Mouse (Mus musculus): ENCODE measurements around the gene D1Ertd622e.

GRCm38 (mm10) chr1:97667288-97667687 is 5.4 kb upstream of the D1Ertd622e start:
- TF ChIP-seq CTCF (IDR thresholded peaks at IDR 0.05; ENCODE audit: low read depth) = no peak
- TF ChIP-seq EP300 (IDR thresholded peaks at IDR 0.05; ENCODE audit: low read depth) = no peak

All from liver, postnatal 0 days (tissue).